Mouse (Mus musculus) cerebellum, adult (tissue): ENCODE measurements around the gene Gm21985.

Experiments used
- ATAC-seq: cut with Nextera tagmentation; 2 replicates; pipeline ENCODE4 v1.9.2; 2017; ENCODE audit warnings: mild to moderate bottlenecking, moderate library complexity, mixed read lengths; ENCODE audit not compliant: insufficient number of reproducible peaks, low FRiP score, low TSS enrichment

Gene Gm21985

DNA sequence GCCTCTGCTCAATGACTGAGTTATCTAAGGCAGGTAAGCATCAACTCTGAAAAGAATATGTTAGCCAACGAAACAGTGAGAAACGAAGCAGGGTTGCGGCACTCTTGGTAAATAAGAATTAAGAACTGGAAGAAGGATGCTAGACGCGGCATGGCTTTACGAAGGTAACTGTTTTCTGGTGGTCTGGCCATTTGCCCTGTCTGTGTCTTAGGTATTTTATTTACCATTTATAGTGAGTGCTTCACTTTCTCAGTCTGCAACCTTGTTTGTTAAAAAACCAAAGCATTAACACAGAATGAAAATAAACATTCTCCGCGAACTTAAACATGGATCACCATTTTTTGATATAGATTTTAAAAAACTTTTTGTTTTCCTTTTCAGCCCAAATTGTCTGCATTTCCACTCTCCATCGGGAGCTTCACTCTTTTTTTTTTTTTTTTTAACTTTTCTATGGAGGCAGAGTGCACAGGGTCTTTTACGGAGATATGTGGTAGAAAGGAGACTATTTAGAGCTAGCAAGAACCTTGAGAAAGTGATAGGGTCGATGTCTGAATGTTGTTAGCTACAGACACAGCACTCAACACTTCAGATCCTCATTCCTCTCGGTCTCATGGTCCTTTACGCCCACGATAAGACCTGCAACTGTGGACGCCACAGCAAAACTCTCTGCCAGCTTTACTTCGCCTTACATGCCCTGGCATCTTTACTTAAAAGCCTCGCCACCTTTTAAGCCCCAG lies 188.2 kb downstream of the Gm21985 start:
- peak; percentile 74; the same call in 1 of the 2 replicates for ATAC-seq

DNA sequence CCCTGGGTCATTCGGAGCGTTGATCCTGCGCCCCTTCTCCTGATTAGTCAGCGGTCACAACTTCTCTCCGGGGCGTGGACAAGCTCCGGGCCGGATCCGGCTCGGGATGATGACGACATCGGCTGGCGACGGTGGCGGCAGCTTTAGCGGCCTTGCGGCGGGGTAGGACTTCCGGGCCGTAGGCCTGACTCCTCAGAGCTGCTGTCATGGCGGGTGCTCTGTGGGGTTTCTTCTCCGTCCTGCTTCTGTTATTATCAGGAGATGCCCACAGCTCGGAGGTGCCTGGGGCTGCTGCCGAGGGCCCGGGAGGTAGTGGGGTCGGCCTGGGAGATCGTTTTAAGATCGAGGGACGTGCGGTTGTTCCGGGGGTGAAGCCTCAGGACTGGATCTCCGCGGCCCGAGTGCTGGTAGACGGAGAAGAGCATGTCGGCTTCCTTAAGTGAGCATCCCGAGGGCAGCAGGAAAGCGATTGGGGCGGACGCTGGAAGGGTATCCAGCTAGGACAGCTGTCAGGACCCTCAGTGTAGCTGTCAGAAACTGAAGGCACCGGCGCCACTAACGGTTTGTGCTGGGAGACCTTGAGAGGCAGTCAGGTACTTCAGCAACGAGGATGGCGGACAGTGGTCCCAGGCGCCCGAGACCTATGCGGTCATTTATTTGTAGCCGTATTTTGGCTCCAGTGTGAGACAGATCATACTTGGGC lies 188.9 kb downstream of the Gm21985 start, which contains the start of gene Emc7:
TSS of gene Emc7 (plus strand) at position 136 of the 703 bp plus-strand sequence.
- ATAC-seq: peak; percentile 94
